Mouse (Mus musculus) E14TG2a.4 (cell line): ENCODE results near the gene Rars2.
A peak's percentile ranks its signal among the peaks of the same experiment; 100 is the strongest.
"Not testable (repeated sequence)": the region's sequence is repeated elsewhere in the genome, so short reads cannot be mapped to it uniquely, and the experiment has no call there.

Experiments
- H3K27me3 ChIP-seq: 2 replicates; pipeline ENCODE4 v1.6.1; 2014; ENCODE audit warnings: low read length, control low read depth; ENCODE audit not compliant: insufficient read depth
- H3K36me3 ChIP-seq: 2 replicates; pipeline ENCODE4 v1.6.1; 2014; ENCODE audit warnings: low read length, control low read depth; ENCODE audit not compliant: insufficient read depth
- H3K4me1 ChIP-seq: replicated peaks from 2 replicates; pipeline ENCODE4 v1.6.1; 2014; ENCODE audit warnings: low read depth, low read length, control low read depth
- H3K4me3 ChIP-seq: replicated peaks from 2 replicates; pipeline ENCODE4 v1.5.1; 2014; ENCODE audit warnings: mild to moderate bottlenecking, low read length
- H3K9me3 ChIP-seq: 2 replicates; pipeline ENCODE4 v1.6.1; 2014; ENCODE audit warnings: low read length, control low read depth
- CTCF ChIP-seq: conservative IDR thresholded peaks from 2 replicates; pipeline ENCODE4 v1.5.1; 2014; ENCODE audit warnings: low read length
- NANOG ChIP-seq: IDR thresholded peaks from 2 replicates; pipeline ENCODE4 v1.6.1; 2014; ENCODE audit warnings: borderline replicate concordance, low read length, mixed read lengths
- POU5F1 ChIP-seq: IDR thresholded peaks from 2 replicates; pipeline ENCODE4 v1.6.1; 2014; ENCODE audit warnings: low read length, borderline replicate concordance

Gene Rars2

GRCm38 (mm10) chr4:34614630-34615094 is at the start of gene Rars2, which contains the start of gene Orc3:
Gene Rars2 (plus strand): TSS chr4:34614957.
Gene Orc3 (minus strand): TSS chr4:34614944.
- Histone ChIP-seq H3K9me3 (no peaks in the 10 kb centered on the region), H3K4me3 (peak within 1 kb of the TSS; percentile 95), H3K27me3 (no peaks in the 10 kb centered on the region), H3K36me3 (peaks cover 34% of the 10 kb centered on the region), H3K4me1 (peaks cover 34% of the 10 kb centered on the region)
- no peak for TF ChIP-seq POU5F1
- TF ChIP-seq CTCF = no peak
- no peak for TF ChIP-seq NANOG

- Histone ChIP-seq H3K4me3 (no peak overlapping the region), H3K4me1 (peaks cover 4% of the 10 kb centered on the region), H3K9me3 (no peaks in the 10 kb centered on the region), H3K27me3 (no peaks in the 10 kb centered on the region), H3K36me3 (peaks cover 92% of the 10 kb centered on the region)
- TF ChIP-seq CTCF (no peak), POU5F1 (no peak), NANOG (no peak)
Observed at GRCm38 (mm10) chr4:34566226-34566625, 48.5 kb upstream of the Rars2 start.

DNA sequence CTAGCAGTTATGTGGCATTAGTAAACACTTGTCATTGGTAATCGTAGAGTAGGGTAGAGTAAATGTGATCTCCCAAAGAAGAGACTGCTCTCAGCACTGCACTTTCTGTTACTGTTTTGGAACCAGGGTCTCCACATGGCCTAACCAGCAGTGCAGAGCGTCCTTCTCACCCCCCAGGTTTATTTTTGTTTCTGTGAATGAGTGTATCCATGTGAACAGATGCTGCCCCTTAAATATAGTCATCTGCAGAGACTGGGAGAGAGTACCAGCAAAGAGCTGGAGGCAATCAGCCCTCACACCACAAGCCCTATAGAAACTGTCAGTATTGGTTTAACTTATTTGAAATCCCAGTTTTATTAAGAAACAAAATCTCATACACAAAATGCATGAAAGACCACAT is 41.9 kb upstream of the Rars2 start:
- peaks cover 100% of the 10 kb centered on the region for H3K36me3 ChIP-seq
- no peaks in the 10 kb centered on the region for H3K4me1 ChIP-seq
- no peak overlapping the region for H3K4me3 ChIP-seq
- no peaks in the 10 kb centered on the region for H3K27me3 ChIP-seq
- no peaks in the 10 kb centered on the region for H3K9me3 ChIP-seq
- no peak for TF ChIP-seq NANOG
- TF ChIP-seq CTCF = no peak
- TF ChIP-seq POU5F1 = no peak

- Histone ChIP-seq H3K36me3 (peaks cover 95% of the 10 kb centered on the region), H3K4me3 (no peak overlapping the region), H3K27me3 (no peaks in the 10 kb centered on the region), H3K4me1 (peaks cover 19% of the 10 kb centered on the region), H3K9me3 (no peaks in the 10 kb centered on the region)
- TF ChIP-seq POU5F1 = no peak
- TF ChIP-seq CTCF = no peak
- no peak for TF ChIP-seq NANOG
Observed at GRCm38 (mm10) chr4:34577028-34577427, 37.7 kb upstream of the Rars2 start.

DNA sequence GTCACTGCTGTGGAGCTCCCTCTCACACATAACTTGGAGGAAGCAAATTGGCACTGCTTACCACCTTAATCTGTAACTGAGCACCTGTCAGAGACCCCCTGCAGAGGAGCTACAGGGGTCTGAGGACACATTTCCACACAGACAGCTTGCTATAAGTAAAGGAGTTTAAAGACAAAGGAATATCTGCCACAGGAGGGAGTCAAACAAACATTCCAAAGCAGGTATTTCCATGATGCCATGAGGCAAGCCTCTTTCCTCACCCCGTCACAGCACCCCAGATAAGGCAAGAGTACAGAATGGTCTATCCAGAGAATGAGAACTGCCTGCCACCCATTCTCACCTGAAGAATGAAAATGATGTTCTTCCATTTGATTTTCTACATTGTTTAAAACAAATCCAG is 35.5 kb upstream of the Rars2 start:
- Histone ChIP-seq H3K36me3 (peaks cover 95% of the 10 kb centered on the region), H3K27me3 (no peaks in the 10 kb centered on the region), H3K4me1 (peaks cover 41% of the 10 kb centered on the region), H3K4me3 (no peak overlapping the region), H3K9me3 (no peaks in the 10 kb centered on the region)
- TF ChIP-seq NANOG (no peak), CTCF (no peak), POU5F1 (no peak)

- not testable (repeated sequence) for H3K4me3 ChIP-seq, H3K27me3 ChIP-seq, H3K9me3 ChIP-seq
- Histone ChIP-seq H3K36me3 (peaks cover 91% of the 10 kb centered on the region), H3K4me1 (peaks cover 41% of the 10 kb centered on the region)
Observed at GRCm38 (mm10) chr4:34581489-34581888, 33.3 kb upstream of the Rars2 start.

GRCm38 (mm10) chr4:34581990-34582389 is 32.8 kb upstream of the Rars2 start:
- Histone ChIP-seq H3K27me3 (no peaks in the 10 kb centered on the region), H3K4me3 (no peak overlapping the region), H3K9me3 (no peaks in the 10 kb centered on the region), H3K4me1 (peaks cover 41% of the 10 kb centered on the region), H3K36me3 (peaks cover 90% of the 10 kb centered on the region)
- TF ChIP-seq CTCF (no peak), NANOG (no peak), POU5F1 (no peak)

- Histone ChIP-seq H3K4me1 (peaks cover 41% of the 10 kb centered on the region), H3K9me3 (no peaks in the 10 kb centered on the region), H3K36me3 (peaks cover 90% of the 10 kb centered on the region), H3K27me3 (no peaks in the 10 kb centered on the region), H3K4me3 (no peak overlapping the region)
- TF ChIP-seq NANOG = no peak
- TF ChIP-seq CTCF = no peak
- TF ChIP-seq POU5F1 = no peak
Observed at GRCm38 (mm10) chr4:34582476-34582875, 32.3 kb upstream of the Rars2 start.

- Histone ChIP-seq H3K36me3 (peaks cover 82% of the 10 kb centered on the region), H3K4me3 (no peak overlapping the region), H3K27me3 (no peaks in the 10 kb centered on the region), H3K9me3 (no peaks in the 10 kb centered on the region), H3K4me1 (peaks cover 41% of the 10 kb centered on the region)
- TF ChIP-seq CTCF = no peak
- TF ChIP-seq POU5F1 = no peak
- TF ChIP-seq NANOG = no peak
Observed at GRCm38 (mm10) chr4:34583427-34583826, 31.3 kb upstream of the Rars2 start.
